Mouse (Mus musculus) C2C12 (cell line): ENCODE results near the gene Zbtb45.

Experiments used
- CEBPB ChIP-seq: IDR thresholded peaks from one replicate; pipeline ENCODE4 v1.6.1; 2011; ENCODE audit warnings: low read depth, mild to moderate bottlenecking, control low read depth, moderate library complexity
- CTCF ChIP-seq: IDR thresholded peaks from one replicate; pipeline ENCODE4 v1.5.1; 2011; ENCODE audit not compliant: control insufficient read depth, insufficient read depth, insufficient read length
- MAX ChIP-seq: IDR thresholded peaks from one replicate; pipeline ENCODE4 v1.6.1; 2011; ENCODE audit warnings: mild to moderate bottlenecking, control low read depth
- MYOG ChIP-seq: IDR thresholded peaks from one replicate; pipeline ENCODE4 v1.6.1; 2011; ENCODE audit not compliant: control insufficient read depth, insufficient read length; ENCODE audit errors: extremely low read depth
- USF1 ChIP-seq: IDR thresholded peaks from one replicate; pipeline ENCODE4 v1.6.1; 2011; ENCODE audit warnings: low read depth, mild to moderate bottlenecking, control low read depth, moderate library complexity

GRCm38 (mm10) chr7:13053501-13053900 lies 43.7 kb upstream of the Zbtb45 start:
- TF ChIP-seq CTCF: no peak
- no peak for TF ChIP-seq USF1
- no peak for TF ChIP-seq MAX
- TF ChIP-seq MYOG: no peak
- TF ChIP-seq CEBPB: no peak
